Mouse (Mus musculus): ENCODE measurements at regions not wholly inside any gene's neighbourhood (a gene's known extent, or its start where the extent isn't known, plus 50 kb on each side); places are given as distances from the start of the nearest gene placed in this dataset.

DNA sequence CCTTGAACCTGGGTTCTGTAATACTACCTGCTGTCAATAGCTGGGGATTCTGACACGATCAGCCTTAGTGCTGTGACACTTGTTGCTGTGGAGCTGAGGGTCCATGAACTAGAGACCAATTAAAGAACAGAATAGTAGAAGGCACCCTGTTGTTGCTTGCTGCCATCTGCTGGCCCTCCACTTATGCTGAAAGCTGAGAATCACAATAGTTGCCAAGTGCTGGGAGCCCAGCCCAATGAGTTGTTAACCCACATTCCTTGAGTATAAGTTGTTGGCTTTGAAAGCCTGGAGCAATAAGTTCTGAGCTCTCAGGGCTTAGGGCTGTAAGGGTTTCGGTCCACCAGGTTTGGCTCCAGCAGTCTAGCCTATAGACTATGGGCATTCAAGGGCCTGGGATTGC is 267.7 kb downstream of the Dhx35 start:
- 0 out of 2 replicates have a peak, but pooled peaks have one; percentile 8 for TF ChIP-seq CTCF (IDR thresholded peaks at IDR 0.05; ENCODE audit: insufficient read depth, low read length)
- TF ChIP-seq POLR2A (IDR thresholded peaks at IDR 0.05; ENCODE audit: borderline replicate concordance, extremely low read depth, low read depth, low read length), result no peak
